Mouse (Mus musculus) adrenal gland, adult 18-20 months (tissue): ENCODE results near the gene Erg28. TPM values are rescaled to one million over a fixed set of nuclear protein-coding genes. Genes with fewer than 3 reads are reported as not detected.

ENCODE experiments used
- DNase-seq, 2 experiments: peaks; one replicate each; pipeline ENCODE4 v3.0.0; 2021 to 2022; ENCODE audit warnings: low spot score in 2 of 2
- total RNA-seq, 2 experiments: library from RNA; stranded (reverse); gene quantifications; 1 replicate in 1 of 2; 2 replicates in 1 of 2; pipeline ENCODE4 v1.2.3; 2021

Gene Erg28
- total RNA-seq, 2 experiments from 2014 or later = 26.9 to 29.4 TPM

- DNase-seq = no peak
These were observed 2.3 kb downstream of the Erg28 start for GRCm38 (mm10) chr12:85822051-85822450.

GRCm38 (mm10) chr12:85813599-85813998 lies 10.8 kb downstream of the Erg28 start:
- peak in 1 of 2 experiments; percentile 41 for DNase-seq

- DNase-seq = no peak
These were observed 12.7 kb downstream of the Erg28 start for GRCm38 (mm10) chr12:85811676-85812075.

- no peak for DNase-seq
These were observed 13.4 kb downstream of the Erg28 start for GRCm38 (mm10) chr12:85810959-85811358.

- no peak for DNase-seq
These were observed 14.6 kb downstream of the Erg28 start for GRCm38 (mm10) chr12:85809726-85810125.

GRCm38 (mm10) chr12:85800031-85800430 lies 24.3 kb downstream of the Erg28 start:
- DNase-seq = no peak

- DNase-seq = no peak
These were observed 28.8 kb downstream of the Erg28 start for GRCm38 (mm10) chr12:85795551-85795950.

- no peak for DNase-seq
These were observed 30.3 kb downstream of the Erg28 start for GRCm38 (mm10) chr12:85794094-85794493.

GRCm38 (mm10) chr12:85792821-85793346 lies 31.5 kb downstream of the Erg28 start:
- no peak for DNase-seq

GRCm38 (mm10) chr12:85792158-85792557 lies 32.2 kb downstream of the Erg28 start:
- no peak for DNase-seq

- no peak for DNase-seq
These were observed 39.2 kb downstream of the Erg28 start for GRCm38 (mm10) chr12:85784916-85785815.

GRCm38 (mm10) chr12:85781606-85782005 lies 42.7 kb downstream of the Erg28 start:
- no peak for DNase-seq

- DNase-seq = no peak
These were observed 44.6 kb downstream of the Erg28 start for GRCm38 (mm10) chr12:85779707-85780106.

- DNase-seq = no peak
These were observed 45.4 kb downstream of the Erg28 start for GRCm38 (mm10) chr12:85778962-85779361.

GRCm38 (mm10) chr12:85771356-85771755 lies 53.0 kb downstream of the Erg28 start:
- no peak for DNase-seq

GRCm38 (mm10) chr12:85767750-85768149 lies 56.6 kb downstream of the Erg28 start:
- DNase-seq = no peak

GRCm38 (mm10) chr12:85766287-85766686 lies 58.1 kb downstream of the Erg28 start:
- no peak for DNase-seq

Other genes starting within 250 kb of the Erg28 start
- gene Jdp2, start 225.5 kb downstream of the Erg28 start, total RNA-seq = 10 to 100 TPM; 18.4 to 23.4 TPM
- 1 to 10 TPM in 1 of 2 experiments, under 1 TPM in 1; 0.99 to 1.5 TPM for gene Batf, start 137.9 kb downstream of the Erg28 start, total RNA-seq
- gene Flvcr2, start 78.0 kb downstream of the Erg28 start, total RNA-seq = 1 to 10 TPM; 4.1 to 4.3 TPM
- 10 to 100 TPM; 19.2 to 20.2 TPM for gene Ttll5, start 109 bp upstream of the Erg28 start, total RNA-seq